Mouse (Mus musculus) fat pad, adult 2 months (tissue): ENCODE measurements around the gene BC004004.
"Not testable (repeated sequence)": the region's sequence is repeated elsewhere in the genome, so short reads cannot be mapped to it uniquely, and the experiment has no call there.

Experiments
- DNase-seq: peaks from one replicate; pipeline ENCODE4 v3.0.0-alpha.2; 2011; ENCODE audit warnings: low read depth, low spot score; ENCODE audit errors: extremely low read depth

Gene BC004004

DNA sequence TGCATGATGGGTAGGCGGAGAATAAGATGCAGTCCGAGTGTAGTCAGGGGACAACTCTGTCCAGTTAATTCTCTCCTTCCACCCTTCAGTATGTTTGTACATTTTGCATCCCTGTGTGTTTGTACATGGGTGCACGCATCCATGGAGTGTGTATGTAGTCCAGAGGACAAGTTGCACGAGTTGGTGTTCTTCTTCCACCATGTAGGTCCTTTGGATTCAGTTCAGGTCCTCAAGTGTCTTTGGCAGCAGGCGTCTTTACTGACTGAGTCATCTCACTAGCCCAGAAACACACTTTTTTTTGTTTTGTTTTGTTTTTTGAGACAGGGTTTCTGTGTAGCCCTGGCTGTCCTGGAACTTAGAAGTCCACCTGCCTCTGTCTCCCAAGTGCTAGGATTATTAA is 74.7 kb downstream of the BC004004 start:
- DNase-seq = no peak

DNA sequence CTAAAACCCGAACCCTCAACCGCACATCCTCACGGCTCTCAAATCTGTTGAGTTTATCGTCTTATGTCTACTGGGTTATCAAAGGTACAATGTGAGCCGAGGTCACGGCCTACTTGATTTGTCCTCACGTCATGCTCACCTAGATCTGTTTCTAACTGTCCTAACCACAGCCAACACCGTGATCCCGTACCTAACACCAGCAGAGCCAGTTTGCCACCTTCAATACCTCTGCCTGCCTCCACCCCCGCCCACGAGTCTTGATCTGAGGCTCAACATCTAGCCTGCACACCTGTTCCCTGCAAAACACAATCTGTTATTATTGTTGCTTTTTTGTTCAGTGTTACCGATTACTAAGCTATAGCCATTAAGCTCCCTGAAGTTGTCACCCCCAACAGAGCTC is 76.7 kb downstream of the BC004004 start:
- DNase-seq = no peak

DNA sequence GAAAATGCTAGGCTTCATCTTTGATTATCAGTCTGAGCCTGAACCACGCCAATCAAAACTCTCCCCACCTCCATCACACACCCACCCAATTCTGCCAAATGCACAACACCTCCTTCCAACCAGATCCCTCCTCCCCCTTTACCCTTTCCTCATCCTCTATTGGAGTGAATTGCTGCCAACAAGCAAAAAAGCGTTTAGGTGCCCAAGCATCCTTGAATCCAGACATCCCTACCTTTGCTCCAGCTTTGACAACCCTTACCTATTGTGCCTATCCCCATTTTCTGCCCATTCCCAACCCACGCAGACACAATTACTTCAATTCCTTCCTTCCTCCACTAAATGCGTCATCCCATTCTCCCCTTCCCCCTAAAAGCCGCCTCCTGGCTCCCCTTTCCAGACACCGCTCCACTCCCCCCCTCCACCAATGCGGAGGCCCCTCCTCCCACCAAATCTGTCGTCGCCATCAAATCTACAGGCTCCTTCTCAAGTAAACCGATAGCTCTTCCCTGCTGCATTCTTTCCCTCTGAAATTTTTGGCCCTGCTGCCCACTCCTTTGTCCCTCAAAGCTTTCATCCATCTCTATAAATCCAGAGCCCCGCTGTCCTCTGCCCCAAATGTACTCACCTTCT is 78.0 kb downstream of the BC004004 start:
- DNase-seq = no peak

DNA sequence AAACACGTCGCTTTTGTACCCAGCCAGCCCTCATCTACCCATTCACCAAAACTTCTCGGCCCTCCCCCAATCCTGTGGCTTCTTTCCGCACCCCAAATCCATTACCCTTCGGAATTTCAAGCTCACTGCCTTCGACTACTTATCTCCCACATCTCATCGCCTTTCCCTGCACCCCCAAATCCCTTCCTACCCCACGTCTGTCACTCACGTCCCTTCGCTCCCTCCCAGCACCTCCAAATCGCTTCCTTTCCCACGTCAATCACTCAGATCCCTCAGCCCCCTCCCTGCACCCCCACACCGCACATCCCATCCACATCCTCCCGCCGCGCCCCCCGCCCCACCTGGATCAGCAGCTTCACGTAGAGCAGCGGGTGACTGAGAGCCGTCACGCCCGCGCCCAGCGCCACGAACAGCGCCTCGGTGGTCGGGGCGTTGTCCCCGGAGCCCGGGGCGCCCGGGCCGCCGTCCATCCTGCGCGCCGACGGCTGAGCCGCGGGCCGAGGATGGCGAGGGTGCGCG is 78.6 kb downstream of the BC004004 start:
- no peak for DNase-seq

DNA sequence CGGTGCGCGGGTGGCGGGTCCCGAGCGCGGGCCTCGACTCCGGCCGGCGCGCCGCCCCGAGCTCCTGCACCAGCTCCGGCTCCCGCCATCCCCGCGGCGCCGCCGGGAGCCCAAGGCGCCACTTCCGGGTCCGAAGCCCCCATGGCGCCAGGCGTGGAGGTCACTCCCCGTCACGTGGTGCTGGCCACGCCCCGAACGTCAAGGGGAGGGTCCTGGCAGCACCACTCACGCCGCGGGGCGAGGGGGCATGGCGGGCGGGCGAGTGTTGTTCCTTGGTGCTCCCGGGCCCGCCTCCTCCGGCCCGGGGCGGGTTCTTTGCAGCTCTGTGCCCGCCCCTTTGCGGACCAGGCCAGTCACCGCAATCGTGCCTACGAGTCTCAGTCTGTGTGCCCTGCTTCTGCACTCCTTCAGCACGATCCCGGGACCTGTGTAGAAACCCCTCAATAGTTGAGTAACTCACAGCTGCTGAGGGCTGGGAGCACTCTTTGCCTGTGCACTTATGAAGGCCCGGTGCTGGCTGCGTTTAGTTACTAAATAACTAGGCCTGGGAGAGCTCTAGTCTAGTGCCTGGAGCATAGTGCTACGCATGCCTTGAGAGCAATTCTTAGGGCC is 79.2 kb downstream of the BC004004 start, which contains the start of gene Mtch1:
Gene Mtch1, minus strand, starts transcription at position 290 of the 612 bp plus-strand sequence.
- no peak for DNase-seq

DNA sequence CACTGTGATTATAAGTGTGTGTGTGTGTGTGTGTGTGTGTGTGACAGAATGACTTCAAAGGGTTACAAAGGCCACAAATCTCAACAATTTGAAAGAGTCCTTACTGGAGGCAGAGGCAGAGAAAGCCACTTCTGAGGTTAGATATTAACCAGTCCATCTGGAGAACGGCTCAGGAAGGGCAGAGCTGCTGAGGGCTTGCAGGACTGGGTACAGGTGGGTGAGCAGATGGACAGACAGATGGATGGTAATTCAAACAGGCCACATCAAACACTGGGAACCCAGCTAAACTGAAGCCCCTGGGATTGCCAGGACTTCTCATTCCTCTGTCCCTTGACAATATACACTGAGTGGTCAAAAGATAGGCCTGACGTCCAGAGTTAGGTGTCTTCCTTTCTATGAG is 80.4 kb downstream of the BC004004 start:
- no peak for DNase-seq

DNA sequence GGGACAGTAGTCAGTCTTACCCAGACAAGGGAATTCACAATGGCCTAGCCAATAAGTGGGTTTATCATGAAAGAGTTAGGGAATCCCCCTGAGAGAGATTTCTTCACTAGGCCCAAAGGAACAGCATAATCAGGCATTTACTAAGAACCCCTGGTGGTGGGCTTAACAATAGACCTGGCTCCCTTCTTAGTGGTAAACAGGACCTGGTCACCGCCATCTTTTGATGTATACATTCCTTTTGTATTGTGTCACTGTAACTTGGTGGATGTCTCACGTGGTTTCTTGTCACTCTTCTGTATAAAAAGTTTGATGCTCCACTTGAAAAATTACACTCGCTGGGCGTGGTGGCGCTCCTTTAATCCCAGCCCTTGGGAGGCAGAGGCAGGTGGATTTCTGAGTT is 82.5 kb downstream of the BC004004 start:
- not testable (repeated sequence) for DNase-seq

DNA sequence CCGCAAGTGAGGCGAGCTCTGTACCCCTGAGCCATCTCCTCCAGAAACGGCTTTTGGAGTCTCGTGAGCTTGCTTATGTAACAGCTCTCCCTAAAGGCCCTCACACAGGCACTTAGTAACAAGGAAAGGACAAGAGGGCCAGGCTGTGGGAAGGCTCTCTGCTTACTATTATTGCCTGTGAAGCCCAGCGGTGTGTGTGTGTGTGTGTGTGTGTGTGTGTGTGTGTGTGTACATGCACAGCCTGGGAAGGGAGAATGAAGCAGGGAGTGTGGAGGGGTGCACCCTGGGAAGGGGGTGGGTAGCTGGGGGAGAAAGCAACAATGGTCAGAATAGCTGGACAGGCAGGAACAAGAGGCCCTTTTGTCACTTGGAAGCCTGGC is 86.9 kb downstream of the BC004004 start:
- DNase-seq = no peak

DNA sequence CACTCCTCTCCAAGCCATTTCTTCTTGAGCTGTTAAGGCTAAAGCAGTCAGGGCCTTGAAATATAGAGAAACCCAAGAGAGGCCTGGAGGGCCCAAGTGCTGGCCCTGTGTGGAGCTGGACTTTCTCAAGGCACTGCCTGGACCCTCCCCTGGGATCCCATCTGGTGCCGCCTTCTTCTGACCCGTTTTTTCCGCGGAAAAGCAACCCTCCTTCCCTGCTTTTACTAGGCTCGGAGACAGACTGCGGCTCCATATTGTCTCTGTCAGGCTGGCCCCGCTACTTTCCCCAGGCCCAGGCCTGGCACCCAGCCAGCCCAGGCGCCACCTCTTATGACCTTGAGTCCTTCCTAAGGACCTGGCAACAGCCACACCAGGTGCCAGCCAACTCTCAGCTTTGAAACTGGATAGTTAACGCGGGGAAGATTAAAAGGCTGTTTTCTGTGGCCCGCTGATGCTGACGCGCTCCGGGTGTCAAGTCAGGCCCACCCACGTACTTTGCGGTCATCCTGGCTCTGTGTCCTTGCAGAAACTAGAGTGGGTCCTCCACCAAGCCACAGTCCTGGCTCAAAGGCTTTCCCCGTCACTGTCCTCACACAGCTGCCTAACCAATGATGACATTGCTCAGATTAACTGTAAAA is 87.4 kb downstream of the BC004004 start:
- DNase-seq = no peak

DNA sequence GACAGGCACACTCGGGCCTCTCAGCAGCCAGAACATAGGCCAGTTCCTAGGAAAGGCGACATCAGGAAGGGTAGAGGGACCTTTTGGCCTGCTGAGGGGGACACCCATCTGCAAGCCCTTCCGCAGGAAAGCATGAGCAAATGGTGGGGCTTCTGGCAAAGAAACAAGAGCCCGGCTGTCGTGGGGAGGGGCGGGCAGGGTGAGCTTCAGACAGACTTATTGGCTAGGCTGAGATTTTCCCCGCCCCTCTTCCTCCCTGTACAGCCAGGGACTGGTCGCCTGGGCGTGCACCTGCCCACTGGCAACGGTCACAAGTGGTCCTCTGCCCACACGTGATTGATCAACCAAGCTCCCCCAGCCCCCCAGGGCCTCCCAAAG is 87.9 kb downstream of the BC004004 start:
- DNase-seq = no peak

DNA sequence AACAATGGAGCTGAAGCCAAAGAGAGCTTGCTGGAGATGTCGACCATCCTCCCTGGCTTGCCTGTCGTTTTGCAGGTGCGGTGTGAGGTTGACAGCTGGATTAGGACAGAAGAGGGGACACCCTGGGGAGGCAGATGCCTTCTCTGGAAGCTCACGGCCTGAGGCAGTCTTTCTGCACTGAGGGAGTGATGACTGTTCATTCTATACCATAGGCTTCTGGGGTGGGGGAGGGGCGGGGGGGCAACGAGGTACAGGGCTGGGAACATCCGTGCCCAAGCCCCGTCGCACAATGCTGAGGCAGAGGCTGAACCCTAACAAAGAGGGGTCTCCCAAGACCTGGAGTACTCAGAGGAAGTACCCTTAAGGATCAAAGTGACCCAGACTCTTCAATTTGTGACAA is 88.3 kb downstream of the BC004004 start:
- no peak for DNase-seq

DNA sequence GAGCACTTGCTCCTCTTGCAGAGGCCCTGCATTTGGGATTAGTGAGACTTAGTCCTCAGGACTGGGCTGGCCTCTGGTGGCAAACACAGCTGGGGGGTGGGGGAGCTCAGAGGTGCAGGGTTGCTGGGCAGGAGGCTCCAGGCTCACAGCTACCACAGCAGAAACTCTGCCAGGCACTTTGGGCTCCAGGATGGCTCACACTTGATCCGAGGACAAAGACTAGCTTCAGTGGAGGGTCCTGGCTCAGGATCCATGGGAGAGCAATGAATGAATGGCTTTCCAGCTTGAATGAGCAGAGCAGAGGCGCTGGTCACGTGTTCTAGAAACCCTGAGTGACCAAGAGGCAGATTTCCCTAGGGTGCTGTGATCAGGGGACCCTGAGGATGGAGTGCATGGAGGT is 90.3 kb downstream of the BC004004 start:
- no peak for DNase-seq

DNA sequence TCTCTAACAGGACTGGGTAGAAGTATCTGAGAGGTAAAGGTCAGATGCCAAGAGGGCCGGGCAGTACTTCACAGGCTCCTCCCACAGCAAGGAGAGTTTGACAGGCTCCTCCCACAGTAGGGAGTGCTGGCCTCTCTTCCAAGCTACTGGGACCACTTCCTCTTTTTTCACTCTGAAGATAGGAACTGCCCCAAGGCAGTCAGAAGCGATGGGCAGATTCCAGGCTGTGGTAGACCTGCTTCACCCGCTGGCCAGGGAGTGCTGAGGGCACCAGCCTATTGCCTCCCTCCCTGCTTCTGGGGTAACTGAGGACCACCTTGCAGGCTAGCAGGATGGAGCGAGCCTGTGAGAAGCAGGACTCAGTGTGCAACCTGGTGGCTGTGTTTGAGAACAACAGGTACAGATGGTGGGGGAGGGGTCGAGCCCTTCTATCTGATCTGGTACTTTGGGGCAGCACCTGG is 92.2 kb downstream of the BC004004 start, which contains the start of gene Fgd2:
Gene Fgd2, plus strand, starts transcription at position 154 of the 461 bp plus-strand sequence.
- DNase-seq = no peak

DNA sequence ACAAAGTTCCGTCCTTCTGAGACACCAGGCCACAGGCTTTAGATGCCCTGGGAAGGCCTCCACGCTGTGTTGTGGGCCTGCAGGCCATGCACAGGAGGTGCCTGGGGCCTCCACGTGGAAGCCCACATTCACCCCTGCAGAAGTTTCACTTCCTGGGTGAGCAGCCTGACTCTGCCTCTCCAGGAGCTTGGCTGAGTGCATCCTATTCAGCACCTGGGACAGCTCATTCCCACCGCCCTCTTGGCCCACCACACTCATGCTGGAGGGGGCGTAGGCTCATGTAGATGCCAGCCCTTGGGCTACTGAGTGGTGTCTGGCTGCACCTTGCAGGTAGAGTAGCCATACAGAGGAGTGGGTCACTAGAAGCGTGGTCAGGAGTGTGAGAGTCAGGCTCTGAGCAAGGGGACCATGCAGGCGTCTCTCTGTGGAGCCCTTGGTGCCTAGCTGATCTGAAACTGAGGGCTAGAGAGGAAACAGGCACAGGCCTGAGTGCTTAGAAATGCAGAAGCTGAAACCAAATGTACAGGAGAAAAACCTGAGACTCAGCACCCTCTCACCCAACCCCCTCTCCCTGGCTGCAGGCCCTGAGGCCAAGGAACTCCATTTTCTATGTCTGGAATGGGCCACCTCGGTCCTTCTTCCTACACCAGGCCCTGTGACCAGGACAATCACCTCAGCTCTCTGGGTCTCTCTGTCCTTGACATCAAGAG is 93.5 kb downstream of the BC004004 start:
- DNase-seq = no peak

DNA sequence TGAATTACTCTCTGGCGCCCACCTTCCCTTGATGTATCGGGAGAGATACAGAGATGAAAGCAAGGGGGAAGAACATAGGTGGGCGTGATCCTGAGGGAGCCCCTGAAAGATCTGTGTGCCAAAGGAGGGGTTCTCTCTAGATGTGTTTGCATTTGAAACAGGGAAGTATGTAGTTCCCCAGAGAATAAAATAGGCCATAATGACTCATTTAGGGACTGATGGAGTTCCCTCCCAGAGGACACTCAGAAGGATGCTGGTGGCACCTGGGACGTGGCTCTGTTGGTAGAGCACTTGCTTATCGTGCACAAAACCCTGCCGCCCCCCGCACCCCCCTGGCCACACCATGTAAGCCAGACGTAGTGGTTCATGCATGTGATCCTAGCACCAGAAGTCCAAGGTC is 94.5 kb downstream of the BC004004 start:
- no peak for DNase-seq
